Mouse (Mus musculus): ENCODE data around the gene Gpr108. TPM values are rescaled to one million over a fixed set of nuclear protein-coding genes. Genes with fewer than 3 reads are reported as not detected.
A peak's percentile ranks its signal among the peaks of the same experiment; 100 is the strongest.

Gpr108 gene
- total and polyA plus RNA-seq, 2 experiments, result 10.7 to 23.7 TPM

GRCm38 (mm10) chr17:57230728-57231125, 17.5 kb downstream of the Gpr108 start:
- H3K27ac ChIP-seq (replicated peaks; ENCODE audit: insufficient read depth, low read depth, low read length), result peak overlapping the region; percentile 89

GRCm38 (mm10) chr17:57229851-57230727, 18.2 kb downstream of the Gpr108 start:
- Histone ChIP-seq H3K4me1 (ENCODE audit: control insufficient read depth, insufficient read depth, low read length) (peaks cover 42% of the 10 kb centered on the region), H3K79me2 (ENCODE audit: control insufficient read depth, insufficient read depth, low read length) (peaks cover 18% of the 10 kb centered on the region; the same call in 1 of the 2 replicates), H3K4me3 (ENCODE audit: insufficient read depth, low read depth, low read length) (no peak overlapping the region), H3K9ac (ENCODE audit: low read depth, low read length) (0 out of 2 replicates have a peak overlapping the region, but pooled peaks have one; percentile 24), H3K36me3 (ENCODE audit: control insufficient read depth, insufficient read depth, low read length) (peaks cover 11% of the 10 kb centered on the region), H3K27ac (replicated peaks; ENCODE audit: insufficient read depth, low read depth, low read length) (peak overlapping the region; percentile 74), H3K27me3 (ENCODE audit: control insufficient read depth, insufficient read depth, low read length) (no peaks in the 10 kb centered on the region)
- DNase-seq (ENCODE audit: extremely low read depth, low read depth, low spot score), result peak; percentile 90
- TF ChIP-seq CTCF (IDR thresholded peaks at IDR 0.05; ENCODE audit: low read depth, low read length) (no peak), POLR2A (IDR thresholded peaks at IDR 0.05; ENCODE audit: extremely low read depth, insufficient read depth, low read length) (no peak)
- 16% methylated on average over 15 of the region's 15 CpGs for WGBS

More at GRCm38 (mm10) chr17:57230728-57231125, 17.5 kb downstream of the Gpr108 start:
- no peak overlapping the region for H3K4me3 ChIP-seq (ENCODE audit: insufficient read depth, low read depth, low read length)
- H3K9ac ChIP-seq (ENCODE audit: low read depth, low read length), result no peak overlapping the region
- no peaks in the 10 kb centered on the region for H3K27me3 ChIP-seq (ENCODE audit: control insufficient read depth, insufficient read depth, low read length)
- TF ChIP-seq POLR2A (IDR thresholded peaks at IDR 0.05; ENCODE audit: extremely low read depth, insufficient read depth, low read length) (no peak), CTCF (IDR thresholded peaks at IDR 0.05; ENCODE audit: low read depth, low read length) (no peak)
- peaks cover 22% of the 10 kb centered on the region; the same call in 1 of the 2 replicates for H3K79me2 ChIP-seq (ENCODE audit: control insufficient read depth, insufficient read depth, low read length)
- H3K4me1 ChIP-seq (ENCODE audit: control insufficient read depth, insufficient read depth, low read length), result peaks cover 37% of the 10 kb centered on the region
- 3% methylated on average over 6 of the region's 6 CpGs for WGBS
- peaks cover 4% of the 10 kb centered on the region; the same call in 1 of the 2 replicates for H3K36me3 ChIP-seq (ENCODE audit: control insufficient read depth, insufficient read depth, low read length)
- DNase-seq (ENCODE audit: extremely low read depth, low read depth, low spot score), result peak; percentile 93

- H3K36me3 ChIP-seq (ENCODE audit: control insufficient read depth, insufficient read depth, low read length), result peaks cover 19% of the 10 kb centered on the region
- H3K27ac ChIP-seq (replicated peaks; ENCODE audit: insufficient read depth, low read depth, low read length), result peak overlapping the region; percentile 64
- H3K4me3 ChIP-seq (ENCODE audit: insufficient read depth, low read depth, low read length), result no peak overlapping the region
- no peak for TF ChIP-seq CTCF (IDR thresholded peaks at IDR 0.05; ENCODE audit: low read depth, low read length)
- TF ChIP-seq POLR2A (IDR thresholded peaks at IDR 0.05; ENCODE audit: extremely low read depth, insufficient read depth, low read length), result no peak
- peaks cover 8% of the 10 kb centered on the region; the same call in 1 of the 2 replicates for H3K79me2 ChIP-seq (ENCODE audit: control insufficient read depth, insufficient read depth, low read length)
- no peak for DNase-seq (ENCODE audit: extremely low read depth, low read depth, low spot score)
- 24% methylated on average over 3 of the region's 3 CpGs for WGBS
- no peak overlapping the region for H3K9ac ChIP-seq (ENCODE audit: low read depth, low read length)
- H3K27me3 ChIP-seq (ENCODE audit: control insufficient read depth, insufficient read depth, low read length), result no peaks in the 10 kb centered on the region
- H3K4me1 ChIP-seq (ENCODE audit: control insufficient read depth, insufficient read depth, low read length), result peaks cover 53% of the 10 kb centered on the region
These were observed 19.4 kb downstream of the Gpr108 start for GRCm38 (mm10) chr17:57228873-57229272.

GRCm38 (mm10) chr17:57228014-57228413, 20.2 kb downstream of the Gpr108 start, which contains the start of gene C3:
Gene C3, minus strand, starts transcription at chr17:57228136.
- H3K4me1 ChIP-seq (ENCODE audit: control insufficient read depth, insufficient read depth, low read length), result peaks cover 62% of the 10 kb centered on the region
- WGBS, result 21% methylated on average over 3 of the region's 3 CpGs
- peak within 1 kb of the TSS; percentile 85 for H3K27ac ChIP-seq (replicated peaks; ENCODE audit: insufficient read depth, low read depth, low read length)
- DNase-seq (ENCODE audit: extremely low read depth, low read depth, low spot score), result peak; percentile 100
- peak within 1 kb of the TSS; percentile 62 for H3K4me3 ChIP-seq (ENCODE audit: insufficient read depth, low read depth, low read length)
- peaks cover 8% of the 10 kb centered on the region; the same call in 1 of the 2 replicates for H3K79me2 ChIP-seq (ENCODE audit: control insufficient read depth, insufficient read depth, low read length)
- H3K27me3 ChIP-seq (ENCODE audit: control insufficient read depth, insufficient read depth, low read length), result no peaks in the 10 kb centered on the region
- TF ChIP-seq CTCF (IDR thresholded peaks at IDR 0.05; ENCODE audit: low read depth, low read length) (no peak), POLR2A (IDR thresholded peaks at IDR 0.05; ENCODE audit: extremely low read depth, insufficient read depth, low read length) (peak; percentile 89)
- H3K36me3 ChIP-seq (ENCODE audit: control insufficient read depth, insufficient read depth, low read length), result peaks cover 26% of the 10 kb centered on the region
- H3K9ac ChIP-seq (ENCODE audit: low read depth, low read length), result peak within 1 kb of the TSS; percentile 80

GRCm38 (mm10) chr17:57227468-57227867, 20.8 kb downstream of the Gpr108 start:
- peak overlapping the region; percentile 85 for H3K27ac ChIP-seq (replicated peaks; ENCODE audit: insufficient read depth, low read depth, low read length)
- no peak for TF ChIP-seq POLR2A (IDR thresholded peaks at IDR 0.05; ENCODE audit: extremely low read depth, insufficient read depth, low read length)
- TF ChIP-seq CTCF (IDR thresholded peaks at IDR 0.05; ENCODE audit: low read depth, low read length), result no peak
- peaks cover 31% of the 10 kb centered on the region for H3K36me3 ChIP-seq (ENCODE audit: control insufficient read depth, insufficient read depth, low read length)
- H3K9ac ChIP-seq (ENCODE audit: low read depth, low read length), result peak overlapping the region; percentile 80
- WGBS, result 24% methylated on average over 2 of the region's 2 CpGs
- DNase-seq (ENCODE audit: extremely low read depth, low read depth, low spot score), result peak; percentile 64
- peaks cover 64% of the 10 kb centered on the region for H3K4me1 ChIP-seq (ENCODE audit: control insufficient read depth, insufficient read depth, low read length)
- H3K27me3 ChIP-seq (ENCODE audit: control insufficient read depth, insufficient read depth, low read length), result no peaks in the 10 kb centered on the region
- peaks cover 8% of the 10 kb centered on the region; the same call in 1 of the 2 replicates for H3K79me2 ChIP-seq (ENCODE audit: control insufficient read depth, insufficient read depth, low read length)
- peak overlapping the region; percentile 62 for H3K4me3 ChIP-seq (ENCODE audit: insufficient read depth, low read depth, low read length)

Data from liver, adult 2 months (tissue).